Mouse (Mus musculus) liver, postnatal 0 days (tissue): Measurements from ENCODE around the gene Rab29. TPM values are rescaled to one million over a fixed set of nuclear protein-coding genes. Genes with fewer than 3 reads are reported as not detected.

Experiments
- ATAC-seq: fragments of 200-750 bp; cut with Nextera tagmentation; 2 replicates; pipeline ENCODE4 v1.8.0; 2017; ENCODE audit warnings: mild to moderate bottlenecking, moderate library complexity
- DNase-seq: peaks from one replicate; pipeline ENCODE4 v3.0.0-alpha.2; 2016
- H3K27ac ChIP-seq: fragments of 300-500 bp; sonication (generic); 2 replicates; pipeline ENCODE4 v1.5.1; 2014; ENCODE audit warnings: antibody characterized with exemption, moderate library complexity, mild to moderate bottlenecking, low read depth
- H3K27me3 ChIP-seq: fragments of 300-500 bp; sonication (generic); 2 replicates; pipeline ENCODE4 v1.6.1; 2014; ENCODE audit warnings: low read length, control low read depth, mixed read lengths; ENCODE audit not compliant: insufficient read depth
- H3K36me3 ChIP-seq: fragments of 300-500 bp; sonication (generic); replicated peaks from 2 replicates; pipeline ENCODE4 v1.6.1; 2014; ENCODE audit warnings: mild to moderate bottlenecking, control low read depth, low read length, moderate library complexity, mixed read lengths; ENCODE audit not compliant: insufficient read depth
- H3K4me1 ChIP-seq: fragments of 300-500 bp; sonication (generic); 2 replicates; pipeline ENCODE4 v1.6.1; 2014; ENCODE audit warnings: antibody characterized with exemption, mild to moderate bottlenecking, control low read depth; ENCODE audit not compliant: insufficient read depth
- H3K4me2 ChIP-seq: fragments of 300-500 bp; sonication (generic); 2 replicates; pipeline ENCODE4 v1.6.1; 2014; ENCODE audit warnings: low read depth, mild to moderate bottlenecking, low read length, moderate library complexity, mixed read lengths
- H3K4me3 ChIP-seq: fragments of 300-500 bp; sonication (generic); 2 replicates; pipeline ENCODE4 v1.5.1; 2014; ENCODE audit warnings: low read depth, low read length
- H3K9ac ChIP-seq: fragments of 300-500 bp; sonication (generic); replicated peaks from 2 replicates; pipeline ENCODE4 v1.6.1; 2014; ENCODE audit warnings: mild to moderate bottlenecking, moderate library complexity
- H3K9me3 ChIP-seq: fragments of 300-500 bp; sonication (generic); 2 replicates; pipeline ENCODE4 v1.6.1; 2016; ENCODE audit warnings: mild to moderate bottlenecking, control low read depth, low read length, mixed read lengths
- CTCF ChIP-seq: sonication (generic); IDR thresholded peaks from 2 replicates; pipeline ENCODE4 v1.5.1; 2016; ENCODE audit warnings: antibody characterized with exemption, low read depth
- EP300 ChIP-seq: IDR thresholded peaks from 2 replicates; pipeline ENCODE4 v1.6.1; 2016; ENCODE audit warnings: antibody characterized with exemption, low read depth, mild to moderate bottlenecking
- WGBS: fragments of 180-500 bp; shearing (Covaris S2); extraction: QIAGEN DNeasy Blood & Tissue Kit; methylation state at CpG from one replicate; pipeline ENCODE4 v1.1.7; 2014; ENCODE audit not compliant: insufficient replicate concordance; 5-methylcytosine and 5-hydroxymethylcytosine counted together
- polyA plus RNA-seq: library from polyadenylated mRNA; unstranded; fragments of >200 nt; fragmentation: Nextera tagmentation; extraction: Ambion mirVana; gene quantifications from 2 replicates; pipeline ENCODE4 v1.2.1, GENCODE M21; 2015

The Rab29 gene
- polyA plus RNA-seq, 1 experiment from 2014 or later, result 9.0 TPM

GRCm38 (mm10) chr1:131844883-131845282 is 22.1 kb upstream of the Rab29 start:
- no peaks in the 10 kb centered on the region for H3K27me3 ChIP-seq
- WGBS, result 80% methylated on average over 8 of the region's 8 CpGs
- H3K27ac ChIP-seq, result no peak overlapping the region
- H3K4me2 ChIP-seq, result no peak overlapping the region
- TF ChIP-seq CTCF (no peak), EP300 (no peak)
- ATAC-seq, result peak; percentile 75
- H3K4me1 ChIP-seq, result no peaks in the 10 kb centered on the region
- no peaks in the 10 kb centered on the region for H3K36me3 ChIP-seq
- no peaks in the 10 kb centered on the region for H3K9me3 ChIP-seq
- peak; percentile 48 for DNase-seq
- no peak overlapping the region for H3K9ac ChIP-seq
- H3K4me3 ChIP-seq, result no peak overlapping the region

- H3K4me3 ChIP-seq, result no peak overlapping the region
- H3K27me3 ChIP-seq, result no peaks in the 10 kb centered on the region
- no peak for ATAC-seq
- H3K27ac ChIP-seq, result no peak overlapping the region
- no peak overlapping the region for H3K4me2 ChIP-seq
- peak; percentile 58 for DNase-seq
- 72% methylated on average over 5 of the region's 5 CpGs for WGBS
- H3K9me3 ChIP-seq, result no peaks in the 10 kb centered on the region
- H3K4me1 ChIP-seq, result no peaks in the 10 kb centered on the region
- TF ChIP-seq CTCF (peak; percentile 63), EP300 (no peak)
- no peaks in the 10 kb centered on the region for H3K36me3 ChIP-seq
- no peak overlapping the region for H3K9ac ChIP-seq
Measured at GRCm38 (mm10) chr1:131846255-131846654, 20.8 kb upstream of the Rab29 start.

GRCm38 (mm10) chr1:131861811-131862210 is 5.2 kb upstream of the Rab29 start:
- Histone ChIP-seq H3K36me3 (no peaks in the 10 kb centered on the region), H3K4me3 (no peak overlapping the region), H3K27ac (no peak overlapping the region), H3K27me3 (no peaks in the 10 kb centered on the region), H3K9me3 (no peaks in the 10 kb centered on the region), H3K4me1 (no peaks in the 10 kb centered on the region), H3K4me2 (no peak overlapping the region), H3K9ac (no peak overlapping the region)
- no peak for ATAC-seq
- WGBS, result 56% methylated on average over 4 of the region's 4 CpGs
- TF ChIP-seq EP300, result no peak
- no peak for TF ChIP-seq CTCF
- DNase-seq, result no peak

GRCm38 (mm10) chr1:131865596-131865995 is 1.4 kb upstream of the Rab29 start:
- H3K27me3 ChIP-seq, result no peaks in the 10 kb centered on the region
- H3K9ac ChIP-seq, result no peak overlapping the region
- no peak overlapping the region for H3K4me3 ChIP-seq
- WGBS, result 80% methylated on average over 5 of the region's 5 CpGs
- peaks cover 5% of the 10 kb centered on the region for H3K4me1 ChIP-seq
- no peaks in the 10 kb centered on the region for H3K9me3 ChIP-seq
- no peak for DNase-seq
- TF ChIP-seq EP300, result no peak
- TF ChIP-seq CTCF, result no peak
- H3K36me3 ChIP-seq, result 0 out of 2 replicates have a peak, but pooled peaks cover 2% of the 10 kb centered on the region
- ATAC-seq, result no peak
- no peak overlapping the region for H3K4me2 ChIP-seq
- H3K27ac ChIP-seq, result no peak overlapping the region

- no peak for TF ChIP-seq CTCF
- no peak for TF ChIP-seq EP300
- H3K4me1 ChIP-seq, result peaks cover 5% of the 10 kb centered on the region
- no peak for DNase-seq
- H3K9me3 ChIP-seq, result no peaks in the 10 kb centered on the region
- H3K27ac ChIP-seq, result no peak overlapping the region
- no peak overlapping the region for H3K9ac ChIP-seq
- H3K4me2 ChIP-seq, result peak overlapping the region; percentile 75
- H3K36me3 ChIP-seq, result peaks cover 2% of the 10 kb centered on the region; the same call in 1 of the 2 replicates
- peak overlapping the region; percentile 73 for H3K4me3 ChIP-seq
- WGBS, result 37% methylated on average over 6 of the region's 6 CpGs
- no peaks in the 10 kb centered on the region for H3K27me3 ChIP-seq
- no peak for ATAC-seq
Measured at GRCm38 (mm10) chr1:131866304-131866999, 572 bp upstream of the Rab29 start.

- H3K27ac ChIP-seq, result peak overlapping the region; percentile 61
Measured at GRCm38 (mm10) chr1:131867946-131868290, 894 bp downstream of the Rab29 start.

More at GRCm38 (mm10) chr1:131867946-131868290, 894 bp downstream of the Rab29 start:
- H3K36me3 ChIP-seq, result peaks cover 2% of the 10 kb centered on the region; the same call in 1 of the 2 replicates
- H3K4me3 ChIP-seq, result peak overlapping the region; percentile 73
- H3K4me1 ChIP-seq, result peaks cover 5% of the 10 kb centered on the region
- no peaks in the 10 kb centered on the region for H3K27me3 ChIP-seq
- H3K4me2 ChIP-seq, result peak overlapping the region; percentile 75
- peak overlapping the region; percentile 75 for H3K9ac ChIP-seq
- no peaks in the 10 kb centered on the region for H3K9me3 ChIP-seq
- DNase-seq (no peak), ATAC-seq (no peak)
- WGBS, result 19% methylated on average over 10 of the region's 10 CpGs
- TF ChIP-seq EP300 (no peak), CTCF (no peak)
